Mouse (Mus musculus): ENCODE measurements at regions not wholly inside any gene's neighbourhood (a gene's known extent, or its start where the extent isn't known, plus 50 kb on each side); places are given as distances from the start of the nearest gene placed in this dataset.

GRCm38 (mm10) chr12:26244701-26245100 lies 170.4 kb downstream of the Rnf144a start:
- no peak for DNase-seq (ENCODE audit: extremely low spot score in 1 of 2, low spot score in 1 of 2)

GRCm38 (mm10) chr12:26227557-26228020 lies 187.5 kb downstream of the Rnf144a start:
- DNase-seq (ENCODE audit: extremely low spot score in 1 of 2, low spot score in 1 of 2), result peak; percentile 21 to 48

GRCm38 (mm10) chr12:26226363-26226762 lies 188.7 kb downstream of the Rnf144a start:
- DNase-seq (ENCODE audit: extremely low spot score in 1 of 2, low spot score in 1 of 2), result peak; percentile 20 to 81

GRCm38 (mm10) chr12:26212447-26212846 lies 202.6 kb downstream of the Rnf144a start:
- no peak for DNase-seq (ENCODE audit: extremely low spot score in 1 of 2, low spot score in 1 of 2)

GRCm38 (mm10) chr12:26211423-26211822 lies 203.6 kb downstream of the Rnf144a start:
- no peak for DNase-seq (ENCODE audit: extremely low spot score in 1 of 2, low spot score in 1 of 2)

- no peak for DNase-seq (ENCODE audit: extremely low spot score in 1 of 2, low spot score in 1 of 2)
Measured at GRCm38 (mm10) chr12:26206751-26207150, 208.3 kb downstream of the Rnf144a start.

- no peak for DNase-seq (ENCODE audit: extremely low spot score in 1 of 2, low spot score in 1 of 2)
Measured at GRCm38 (mm10) chr12:26206036-26206435, 209.0 kb downstream of the Rnf144a start.

- DNase-seq (ENCODE audit: extremely low spot score in 1 of 2, low spot score in 1 of 2), result no peak
Measured at GRCm38 (mm10) chr12:26191982-26192576, 223.0 kb downstream of the Rnf144a start.

GRCm38 (mm10) chr12:26191268-26191981 lies 223.6 kb downstream of the Rnf144a start:
- DNase-seq (ENCODE audit: extremely low spot score in 1 of 2, low spot score in 1 of 2), result no peak

GRCm38 (mm10) chr12:26188996-26189395 lies 226.1 kb downstream of the Rnf144a start:
- no peak for DNase-seq (ENCODE audit: extremely low spot score in 1 of 2, low spot score in 1 of 2)

- DNase-seq (ENCODE audit: extremely low spot score in 1 of 2, low spot score in 1 of 2), result no peak
Measured at GRCm38 (mm10) chr12:26187091-26187862, 227.8 kb downstream of the Rnf144a start.

- no peak for DNase-seq (ENCODE audit: extremely low spot score in 1 of 2, low spot score in 1 of 2)
Measured at GRCm38 (mm10) chr12:26184701-26185460, 230.2 kb downstream of the Rnf144a start.

- DNase-seq (ENCODE audit: extremely low spot score in 1 of 2, low spot score in 1 of 2), result no peak
Measured at GRCm38 (mm10) chr12:26183021-26183420, 232.0 kb downstream of the Rnf144a start.

GRCm38 (mm10) chr12:26180846-26181245 lies 234.2 kb downstream of the Rnf144a start:
- peak; percentile 57 to 72 for DNase-seq (ENCODE audit: extremely low spot score in 1 of 2, low spot score in 1 of 2)

- peak; percentile 20 to 69 for DNase-seq (ENCODE audit: extremely low spot score in 1 of 2, low spot score in 1 of 2)
Measured at GRCm38 (mm10) chr12:26176231-26176662, 238.8 kb downstream of the Rnf144a start.

GRCm38 (mm10) chr12:26163416-26163815 lies 251.6 kb downstream of the Rnf144a start:
- peak in 1 of 2 experiments; percentile 53 for DNase-seq (ENCODE audit: extremely low spot score in 1 of 2, low spot score in 1 of 2)

GRCm38 (mm10) chr12:26160861-26161615 lies 254.0 kb downstream of the Rnf144a start:
- peak in 1 of 2 experiments; percentile 40 for DNase-seq (ENCODE audit: extremely low spot score in 1 of 2, low spot score in 1 of 2)

- DNase-seq (ENCODE audit: extremely low spot score in 1 of 2, low spot score in 1 of 2), result no peak
Measured at GRCm38 (mm10) chr12:26152992-26153391, 262.1 kb downstream of the Rnf144a start.

GRCm38 (mm10) chr12:26146336-26146735 lies 268.7 kb downstream of the Rnf144a start:
- no peak for DNase-seq (ENCODE audit: extremely low spot score in 1 of 2, low spot score in 1 of 2)
